Mouse (Mus musculus): ENCODE data around the gene Ccl22. TPM values are rescaled to one million over a fixed set of nuclear protein-coding genes. Genes with fewer than 3 reads are reported as not detected.

Ccl22 gene
- 1.3 TPM for polyA plus RNA-seq (2014; fragmentation: Illumina TruSeq; extraction: RNeasy Lipid Tissue Mini Kit (QIAGEN cat#74804); ENCODE audit: low read depth, low replicate concordance)

DNA sequence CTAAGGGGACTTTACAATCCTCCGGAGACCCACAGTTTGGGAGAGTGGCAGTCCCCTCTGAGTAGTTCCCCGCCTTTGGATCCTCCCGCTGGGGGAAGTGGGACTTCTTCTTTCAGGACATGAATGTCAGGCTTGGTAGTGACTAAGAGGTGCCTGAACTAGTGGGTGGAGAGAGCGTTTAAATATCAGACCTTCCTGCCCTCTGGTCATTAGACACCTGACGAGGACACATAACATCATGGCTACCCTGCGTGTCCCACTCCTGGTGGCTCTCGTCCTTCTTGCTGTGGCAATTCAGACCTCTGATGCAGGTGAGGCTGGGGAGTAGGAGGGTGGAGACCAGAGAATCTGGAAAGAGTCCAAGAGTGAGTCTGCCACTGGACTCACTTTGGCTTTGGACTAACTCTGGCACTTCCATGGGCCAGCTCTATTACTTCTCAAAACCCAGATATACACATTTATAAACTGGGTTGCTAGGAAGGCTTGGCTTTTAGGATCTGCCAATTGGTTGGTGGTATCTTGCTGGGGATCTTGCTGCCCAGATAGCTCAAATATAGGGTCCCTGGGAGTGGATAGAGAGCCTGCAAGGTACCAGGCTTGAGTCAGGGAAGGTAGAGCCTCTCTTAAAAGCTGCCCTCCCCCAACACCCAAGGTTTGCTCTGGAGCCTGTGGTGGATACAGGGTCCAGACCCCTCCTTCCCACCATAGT, at the start of gene Ccl22:
Gene Ccl22, plus strand, starts transcription at position 115 of the 709 bp plus-strand sequence.

DNA sequence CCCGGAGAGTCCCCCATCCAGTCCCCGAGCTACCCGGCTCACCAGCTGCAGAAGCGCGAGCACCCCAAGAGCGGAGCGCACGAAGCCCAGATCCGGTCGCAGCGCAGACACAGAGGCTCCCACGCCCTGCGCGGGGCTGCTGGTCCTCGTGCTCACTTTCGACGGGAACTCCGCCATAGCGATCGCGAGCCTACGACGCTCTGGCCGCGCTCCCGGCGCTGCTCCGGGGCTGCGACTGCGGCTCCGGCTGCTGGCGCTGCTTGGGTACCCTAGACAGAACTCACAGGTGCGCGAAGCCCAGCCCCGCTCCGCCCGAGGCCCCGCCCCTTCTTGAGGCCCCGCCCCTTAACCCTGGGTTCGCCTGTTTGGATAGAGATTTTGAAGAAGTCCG, 49.4 kb upstream of the Ccl22 start, which contains the start of gene Pllp:
Gene Pllp, minus strand, starts transcription at position 285 of the 391 bp plus-strand sequence.

DNA sequence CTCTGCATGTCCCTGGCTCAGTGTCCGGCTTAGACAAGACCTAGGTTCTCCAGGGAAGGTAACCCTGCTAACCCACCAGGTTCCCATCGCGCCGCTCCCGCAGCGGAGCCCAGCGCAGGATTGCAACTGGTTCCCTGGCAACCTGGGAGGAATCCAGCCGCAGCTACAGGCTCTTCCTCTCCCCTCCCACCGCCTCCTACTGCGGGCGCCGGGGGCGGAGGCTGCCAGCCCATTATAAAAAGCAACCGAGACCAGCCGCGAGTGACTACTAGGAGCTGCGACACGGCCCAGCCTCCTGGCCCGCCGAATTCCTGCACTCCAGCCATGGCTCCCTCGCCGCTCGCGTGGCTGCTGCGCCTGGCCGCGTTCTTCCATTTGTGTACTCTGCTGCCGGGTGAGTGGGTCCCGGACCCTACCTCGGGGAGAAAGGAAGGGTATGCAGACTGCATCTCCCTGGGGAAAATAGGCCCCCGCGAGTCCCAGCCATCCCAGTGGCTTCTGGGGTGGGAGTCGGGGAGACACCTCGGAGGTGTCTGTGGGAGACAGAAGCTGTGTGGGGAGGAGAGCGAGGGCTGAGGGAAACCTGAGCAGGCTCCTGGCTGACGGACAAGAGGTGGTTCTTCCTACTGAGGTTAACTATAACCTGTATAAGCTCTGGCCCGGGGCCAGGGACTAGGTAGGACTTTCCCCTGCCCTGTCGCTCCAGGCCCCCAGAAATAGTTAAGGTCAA, 26.7 kb downstream of the Ccl22 start, which contains the start of gene Cx3cl1:
Gene Cx3cl1, plus strand, starts transcription at position 69 of the 730 bp plus-strand sequence.

Other genes with a start within 250 kb of the Ccl22 start
- 29.3 TPM for gene Cpne2, start 212.6 kb upstream of the Ccl22 start, polyA plus RNA-seq (2014; fragmentation: Illumina TruSeq; extraction: RNeasy Lipid Tissue Mini Kit (QIAGEN cat#74804); ENCODE audit: low read depth, low replicate concordance)
- gene Rspry1, start 143.7 kb upstream of the Ccl22 start, polyA plus RNA-seq (2014; fragmentation: Illumina TruSeq; extraction: RNeasy Lipid Tissue Mini Kit (QIAGEN cat#74804); ENCODE audit: low read depth, low replicate concordance), result 13.9 TPM
- 31.5 TPM for gene Fam192a, start 143.6 kb upstream of the Ccl22 start, polyA plus RNA-seq (2014; fragmentation: Illumina TruSeq; extraction: RNeasy Lipid Tissue Mini Kit (QIAGEN cat#74804); ENCODE audit: low read depth, low replicate concordance)
- 50.6 TPM for gene Arl2bp, start 79.0 kb upstream of the Ccl22 start, polyA plus RNA-seq (2014; fragmentation: Illumina TruSeq; extraction: RNeasy Lipid Tissue Mini Kit (QIAGEN cat#74804); ENCODE audit: low read depth, low replicate concordance)
- 8.6 TPM for gene Pllp, start 49.3 kb upstream of the Ccl22 start, polyA plus RNA-seq (2014; fragmentation: Illumina TruSeq; extraction: RNeasy Lipid Tissue Mini Kit (QIAGEN cat#74804); ENCODE audit: low read depth, low replicate concordance)
- gene Cx3cl1, start 26.4 kb downstream of the Ccl22 start, polyA plus RNA-seq (2014; fragmentation: Illumina TruSeq; extraction: RNeasy Lipid Tissue Mini Kit (QIAGEN cat#74804); ENCODE audit: low read depth, low replicate concordance), result 27.2 TPM
- gene Ccl17, start 64.9 kb downstream of the Ccl22 start, polyA plus RNA-seq (2014; fragmentation: Illumina TruSeq; extraction: RNeasy Lipid Tissue Mini Kit (QIAGEN cat#74804); ENCODE audit: low read depth, low replicate concordance), result 5.1 TPM
- gene Coq9, start 92.7 kb downstream of the Ccl22 start, polyA plus RNA-seq (2014; fragmentation: Illumina TruSeq; extraction: RNeasy Lipid Tissue Mini Kit (QIAGEN cat#74804); ENCODE audit: low read depth, low replicate concordance), result 75.3 TPM
- gene Ciapin1, start 92.8 kb downstream of the Ccl22 start, polyA plus RNA-seq (2014; fragmentation: Illumina TruSeq; extraction: RNeasy Lipid Tissue Mini Kit (QIAGEN cat#74804); ENCODE audit: low read depth, low replicate concordance), result 24.9 TPM
- gene Polr2c, start 111.9 kb downstream of the Ccl22 start, polyA plus RNA-seq (2014; fragmentation: Illumina TruSeq; extraction: RNeasy Lipid Tissue Mini Kit (QIAGEN cat#74804); ENCODE audit: low read depth, low replicate concordance), result 44.7 TPM
- 10.0 TPM for gene Dok4, start 130.7 kb downstream of the Ccl22 start, polyA plus RNA-seq (2014; fragmentation: Illumina TruSeq; extraction: RNeasy Lipid Tissue Mini Kit (QIAGEN cat#74804); ENCODE audit: low read depth, low replicate concordance)
- 7.3 TPM for gene Ccdc102a, start 172.5 kb downstream of the Ccl22 start, polyA plus RNA-seq (2014; fragmentation: Illumina TruSeq; extraction: RNeasy Lipid Tissue Mini Kit (QIAGEN cat#74804); ENCODE audit: low read depth, low replicate concordance)
- 0.36 TPM for gene Adgrg5, start 178.1 kb downstream of the Ccl22 start, polyA plus RNA-seq (2014; fragmentation: Illumina TruSeq; extraction: RNeasy Lipid Tissue Mini Kit (QIAGEN cat#74804); ENCODE audit: low read depth, low replicate concordance)
- 151 TPM for gene Adgrg1, start 229.2 kb downstream of the Ccl22 start, polyA plus RNA-seq (2014; fragmentation: Illumina TruSeq; extraction: RNeasy Lipid Tissue Mini Kit (QIAGEN cat#74804); ENCODE audit: low read depth, low replicate concordance)